Mouse (Mus musculus): ENCODE measurements at regions not wholly inside any gene's neighbourhood (a gene's known extent, or its start where the extent isn't known, plus 50 kb on each side); places are given as distances from the start of the nearest gene placed in this dataset.
A peak's percentile ranks its signal among the peaks of the same experiment; 100 is the strongest.

DNA sequence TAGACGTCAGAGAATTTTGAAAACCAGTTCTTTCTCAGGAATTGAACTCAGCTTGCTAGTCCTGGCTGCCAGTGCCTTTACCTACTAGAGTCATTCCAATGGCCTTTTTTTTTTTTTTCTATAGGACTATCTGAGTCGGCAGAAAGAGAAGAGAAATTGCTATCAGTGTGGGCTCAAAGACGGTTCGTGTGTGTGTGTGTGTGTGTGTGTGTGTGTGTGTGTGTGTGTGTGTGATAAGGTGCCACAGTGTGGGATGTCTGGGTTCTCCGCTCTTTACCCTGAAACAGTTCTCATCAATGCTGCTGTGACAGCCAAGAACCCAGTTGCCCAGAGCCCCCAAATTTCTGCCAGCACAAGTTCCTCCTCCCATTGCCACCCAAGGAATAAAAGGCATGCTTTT lies 146.1 kb downstream of the Rybp start:
- no peak for DNase-seq

GRCm38 (mm10) chr6:100140581-100141114 lies 146.6 kb downstream of the Rybp start:
- no peak for DNase-seq

DNA sequence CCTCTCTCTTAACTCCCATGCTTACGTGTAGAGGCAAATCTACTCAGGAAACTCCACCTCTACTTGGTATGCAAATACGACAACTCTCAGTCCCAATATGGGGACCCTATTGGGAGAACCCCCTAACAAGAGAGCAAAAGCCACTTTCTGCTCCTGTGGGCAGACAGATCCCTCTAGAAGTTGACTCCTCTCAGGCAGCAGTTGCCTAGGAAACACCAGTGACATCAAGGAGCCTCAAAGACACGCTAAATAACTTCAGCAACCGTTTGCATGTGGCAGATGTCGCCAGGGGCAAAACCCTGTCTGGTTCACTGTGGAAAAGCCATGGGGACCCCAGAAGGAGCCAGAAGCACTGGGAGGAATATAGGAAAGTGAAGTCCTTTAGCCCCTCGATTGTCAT lies 147.5 kb downstream of the Rybp start:
- no peak for DNase-seq

- DNase-seq: no peak
Observed at GRCm38 (mm10) chr6:100138659-100139058, 148.6 kb downstream of the Rybp start.

- peak; percentile 29 for DNase-seq
Observed at GRCm38 (mm10) chr6:100135177-100135576, 152.1 kb downstream of the Rybp start.

- DNase-seq: no peak
Observed at GRCm38 (mm10) chr6:100133970-100134369, 153.3 kb downstream of the Rybp start.

DNA sequence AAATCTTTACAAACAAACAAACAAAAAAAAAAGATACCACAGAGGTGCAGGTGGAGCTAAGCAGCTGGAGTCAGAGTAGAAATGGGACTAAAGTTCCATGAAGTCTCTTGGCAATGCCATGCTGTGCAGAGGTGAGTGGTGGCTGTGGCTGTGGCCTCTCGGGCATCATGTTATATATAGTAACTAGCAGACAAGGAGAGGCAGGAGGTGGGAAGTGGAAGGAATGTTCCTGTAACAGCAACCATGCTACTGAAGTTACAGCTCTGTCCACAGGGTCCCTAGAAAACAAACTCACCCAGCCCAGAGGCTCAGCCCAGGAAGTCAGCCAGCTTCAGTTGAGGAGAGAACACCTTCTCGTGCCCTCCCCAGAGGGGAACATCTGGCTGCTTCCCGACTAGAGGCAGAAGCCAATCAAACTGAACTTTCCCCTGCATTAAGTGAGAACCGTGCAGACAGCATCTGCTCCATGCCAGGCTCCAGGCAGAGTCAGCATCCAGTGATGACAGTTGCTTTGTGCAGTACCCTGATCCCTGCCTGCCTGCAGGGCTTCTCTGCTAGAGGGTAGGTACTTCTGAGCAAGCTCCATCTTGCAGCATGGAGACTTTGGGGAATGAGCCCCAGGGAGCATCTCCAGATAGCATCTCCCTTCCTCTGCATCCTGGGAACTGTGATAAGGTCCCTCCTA lies 154.2 kb downstream of the Rybp start:
- DNase-seq: no peak

GRCm38 (mm10) chr6:100127221-100128143 lies 159.8 kb downstream of the Rybp start:
- peak; percentile 92 for DNase-seq

DNA sequence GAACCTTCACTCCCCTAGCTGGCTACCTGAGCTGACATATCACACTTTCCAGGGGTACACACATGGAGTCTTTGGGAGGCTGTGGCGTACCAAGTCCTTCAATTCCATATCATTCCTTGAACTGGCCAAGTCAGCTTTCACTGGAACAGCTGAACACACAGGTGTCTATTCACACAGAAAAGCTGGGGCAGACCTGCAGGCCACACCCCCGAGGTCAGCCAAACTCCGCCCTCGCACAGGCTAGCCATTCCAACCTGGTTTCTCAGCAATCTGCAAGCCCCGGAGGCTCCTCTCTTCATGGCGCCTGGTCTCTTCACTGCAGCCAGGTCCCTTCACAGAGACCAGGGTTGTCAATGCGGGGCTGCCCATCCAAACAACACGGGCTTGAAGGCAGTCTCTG lies 160.5 kb downstream of the Rybp start:
- no peak for DNase-seq

GRCm38 (mm10) chr6:100126326-100126725 lies 161.0 kb downstream of the Rybp start:
- peak; percentile 30 for DNase-seq

DNA sequence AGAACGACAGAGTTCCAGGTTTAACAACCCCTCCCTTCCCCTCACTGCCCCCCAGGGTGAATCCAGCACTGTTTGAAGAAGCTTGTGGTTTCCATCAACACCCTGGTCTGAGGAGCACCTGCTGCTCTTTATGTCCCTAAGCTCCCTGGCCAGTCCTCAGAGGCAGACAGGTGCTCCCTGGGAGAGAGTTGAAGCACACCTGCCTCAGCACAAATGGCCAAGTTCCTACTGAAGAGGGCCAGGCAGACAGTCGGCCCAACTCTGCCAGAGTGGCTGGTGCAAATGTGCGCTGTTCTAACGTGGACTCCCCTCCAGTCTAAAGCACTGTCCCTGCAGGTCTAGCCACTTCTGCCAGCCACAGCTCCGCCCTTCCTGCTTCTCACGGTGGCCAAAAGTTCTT lies 166.0 kb downstream of the Rybp start:
- DNase-seq: no peak

GRCm38 (mm10) chr6:100120017-100120944 lies 167.0 kb downstream of the Rybp start:
- no peak for DNase-seq

DNA sequence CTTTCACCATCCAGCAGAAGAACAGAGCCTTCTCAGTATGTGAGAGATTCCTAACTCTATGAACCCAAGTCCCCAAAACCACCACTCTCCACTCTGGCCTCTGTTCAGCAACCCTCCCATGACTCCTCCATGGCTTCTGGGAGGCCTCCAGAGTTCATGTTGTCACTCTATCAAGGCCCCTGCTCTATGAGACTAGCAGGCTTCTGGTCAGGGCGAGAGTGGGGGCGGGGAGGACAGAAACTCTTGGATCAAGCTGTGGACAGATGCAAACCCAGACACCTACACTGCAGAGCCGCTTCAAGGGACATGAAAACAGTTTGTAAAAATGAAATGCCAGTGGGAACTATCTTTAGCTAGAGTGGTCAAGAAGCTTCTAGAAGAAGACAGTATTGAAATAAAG lies 170.2 kb downstream of the Rybp start:
- no peak for DNase-seq

GRCm38 (mm10) chr6:100113393-100114137 lies 173.7 kb downstream of the Rybp start:
- peak; percentile 39 for DNase-seq

DNA sequence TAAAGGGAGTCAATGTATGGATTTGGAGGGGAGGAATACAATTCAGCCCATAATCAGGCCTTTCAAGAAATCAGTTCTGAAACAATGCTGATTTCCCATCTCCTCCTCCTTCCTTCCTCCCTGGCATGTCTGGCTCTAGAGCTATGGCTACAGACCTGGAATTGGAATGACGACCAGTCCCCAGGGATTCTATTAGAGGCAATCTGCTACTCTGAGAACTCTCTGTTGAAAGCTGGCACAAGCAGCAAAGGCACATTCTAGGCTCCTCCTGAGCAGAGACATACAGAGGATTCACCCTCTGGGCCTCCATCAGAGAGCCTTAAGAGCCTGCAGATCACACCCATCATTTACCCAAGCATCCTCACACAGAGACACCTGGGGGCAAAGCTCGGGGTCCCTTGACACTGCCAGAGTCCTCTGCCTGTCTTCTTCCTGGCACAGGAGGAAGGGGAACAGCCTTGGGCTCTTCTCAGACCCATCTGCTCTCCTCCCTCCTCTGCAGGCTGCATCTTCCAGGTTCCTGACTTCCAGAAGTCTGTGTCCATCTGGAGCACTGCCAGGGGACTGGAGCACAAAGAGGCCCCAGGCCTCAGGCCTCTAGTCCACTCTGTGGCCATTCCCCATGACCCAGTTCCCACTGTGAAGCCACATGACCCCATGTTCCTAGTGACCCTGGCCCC lies 176.2 kb downstream of the Rybp start:
- DNase-seq: peak; percentile 41

DNA sequence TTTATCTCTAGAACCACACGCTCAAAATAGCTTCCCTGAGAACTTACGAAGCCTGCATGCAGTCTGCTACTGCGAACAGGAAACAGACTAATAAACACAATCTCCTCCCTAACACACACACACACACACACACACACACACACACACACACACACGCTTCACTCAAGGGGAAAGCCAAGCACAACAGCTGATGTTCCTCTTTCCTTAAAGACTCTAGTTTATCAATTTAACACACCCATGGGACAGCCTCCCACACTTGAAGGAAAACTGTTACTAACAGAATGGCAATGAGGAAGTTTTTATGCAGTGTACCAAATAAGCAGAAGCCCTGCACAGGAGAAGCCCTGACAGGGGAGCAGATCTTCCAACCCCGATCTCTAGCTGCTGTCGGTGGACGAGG lies 177.3 kb downstream of the Rybp start:
- DNase-seq: peak; percentile 74

GRCm38 (mm10) chr6:100109351-100109750 lies 177.9 kb downstream of the Rybp start:
- no peak for DNase-seq

DNA sequence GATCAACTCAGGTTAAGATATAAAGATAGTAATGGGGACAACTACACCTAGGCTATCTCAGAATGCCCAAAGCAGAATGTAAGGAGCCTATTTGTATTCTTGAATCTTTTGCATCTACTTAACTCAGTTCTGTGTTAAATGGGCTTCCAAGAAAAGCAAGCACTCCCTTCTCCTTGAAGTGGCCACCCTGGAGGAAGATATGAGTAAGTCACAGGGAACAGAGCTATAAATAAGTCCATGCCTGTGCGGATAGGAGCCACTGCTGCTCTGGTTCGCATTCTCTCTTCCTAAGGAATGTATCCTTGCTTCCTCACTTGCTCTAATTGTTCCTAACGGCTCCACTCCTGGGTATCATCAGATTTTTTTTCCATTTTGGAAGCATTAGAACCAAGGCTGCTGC lies 179.8 kb downstream of the Rybp start:
- no peak for DNase-seq

DNA sequence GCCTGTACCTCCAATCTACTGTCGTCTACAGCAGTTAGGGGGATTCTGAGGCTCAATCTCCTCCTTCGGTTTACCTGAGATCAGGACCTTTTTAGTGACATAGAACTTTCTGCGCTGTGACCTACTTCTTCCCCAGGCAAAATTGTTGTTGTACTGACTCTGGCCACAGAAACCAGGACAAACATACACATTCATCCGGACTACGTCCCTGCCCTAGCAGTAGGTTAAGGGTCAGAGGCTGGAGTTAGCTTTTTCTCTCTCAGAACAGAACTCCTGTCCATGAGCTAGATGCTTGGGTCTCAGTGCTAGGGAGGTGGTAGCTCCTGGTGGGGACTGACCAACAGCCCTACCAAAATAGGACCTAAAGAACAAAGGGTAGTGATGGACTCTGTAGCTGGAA lies 180.2 kb downstream of the Rybp start:
- DNase-seq: no peak

DNA sequence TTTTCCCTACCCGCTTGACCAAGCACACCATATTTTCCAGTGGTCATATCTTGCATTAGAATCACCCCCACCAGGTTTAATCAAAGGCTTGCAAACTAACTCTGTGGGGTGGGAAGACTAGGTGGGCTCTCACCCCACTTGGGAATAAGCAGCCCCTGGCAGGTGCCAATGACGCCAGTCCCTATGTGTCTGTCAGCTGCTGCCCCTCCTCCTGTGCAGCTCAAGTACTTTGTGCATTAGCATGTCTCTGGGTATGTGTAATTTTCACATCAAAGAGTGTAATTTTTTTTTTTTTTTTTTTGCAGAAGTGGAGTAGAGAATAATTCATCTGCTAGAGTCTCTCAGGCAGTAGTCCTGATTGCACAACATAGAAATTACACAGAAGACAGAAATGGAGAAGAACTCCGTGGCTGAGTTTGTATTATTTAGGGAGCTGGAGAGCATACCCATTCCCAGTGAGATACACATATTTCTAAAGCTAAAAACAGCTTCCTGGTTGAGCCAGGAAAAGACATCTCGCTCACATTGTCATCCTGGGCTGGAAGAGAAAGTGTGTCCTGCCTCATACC lies 186.6 kb downstream of the Rybp start:
- no peak for DNase-seq
